Mouse (Mus musculus) embryo, embryonic 11 days (tissue): ENCODE results near the gene Sec14l5.

ENCODE experiments used
- DNase-seq: peaks from one replicate; pipeline ENCODE4 v3.0.0-alpha.2; 2015

Sec14l5 gene

GRCm38 (mm10) chr16:5155014-5155413, 8.1 kb downstream of the Sec14l5 start:
- DNase-seq, result no peak

GRCm38 (mm10) chr16:5156495-5156894, 9.6 kb downstream of the Sec14l5 start:
- no peak for DNase-seq

GRCm38 (mm10) chr16:5157113-5157512, 10.2 kb downstream of the Sec14l5 start:
- DNase-seq, result no peak

GRCm38 (mm10) chr16:5159248-5159647, 12.3 kb downstream of the Sec14l5 start:
- no peak for DNase-seq

DNA sequence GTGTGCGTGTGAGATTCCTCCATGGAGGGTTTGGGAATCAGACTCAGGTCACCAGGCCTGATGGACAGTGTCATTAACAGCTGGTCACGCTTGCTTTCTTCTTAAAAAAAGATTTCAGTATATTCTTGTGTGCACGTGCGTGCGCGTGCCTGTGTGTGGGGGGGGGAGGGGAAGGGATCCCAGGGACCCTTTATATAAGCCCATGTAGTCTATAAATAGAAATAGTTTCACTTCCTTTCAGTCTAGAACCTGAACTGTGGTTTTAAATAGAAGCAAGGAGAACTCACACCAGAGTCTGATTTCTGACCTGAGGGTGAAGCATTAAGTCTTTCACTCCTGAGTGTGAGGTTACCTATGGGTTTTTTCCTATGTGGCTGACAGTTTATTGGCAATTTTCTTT, 17.4 kb downstream of the Sec14l5 start:
- no peak for DNase-seq

DNA sequence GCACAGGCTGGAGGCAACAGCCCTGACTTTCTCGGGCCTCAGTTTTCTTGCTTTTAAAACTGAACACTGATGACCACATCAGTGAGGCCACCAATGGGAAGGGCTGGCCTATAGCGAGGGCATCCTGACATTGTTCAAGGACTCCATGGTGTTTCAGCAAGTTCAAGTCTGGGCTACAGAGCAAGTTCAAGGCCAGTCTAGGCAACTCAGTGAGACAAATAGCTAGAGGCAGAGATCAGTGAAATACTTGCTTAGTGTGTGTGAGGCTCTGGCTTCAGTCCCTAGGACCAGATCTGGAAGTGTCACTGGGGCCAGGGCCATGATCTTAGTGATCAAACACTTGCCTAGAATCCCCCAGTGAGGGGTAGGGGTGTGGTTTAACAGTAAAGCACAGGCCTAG, 21.1 kb downstream of the Sec14l5 start:
- no peak for DNase-seq

- no peak for DNase-seq
Measured at GRCm38 (mm10) chr16:5168829-5169228, 21.9 kb downstream of the Sec14l5 start.

DNA sequence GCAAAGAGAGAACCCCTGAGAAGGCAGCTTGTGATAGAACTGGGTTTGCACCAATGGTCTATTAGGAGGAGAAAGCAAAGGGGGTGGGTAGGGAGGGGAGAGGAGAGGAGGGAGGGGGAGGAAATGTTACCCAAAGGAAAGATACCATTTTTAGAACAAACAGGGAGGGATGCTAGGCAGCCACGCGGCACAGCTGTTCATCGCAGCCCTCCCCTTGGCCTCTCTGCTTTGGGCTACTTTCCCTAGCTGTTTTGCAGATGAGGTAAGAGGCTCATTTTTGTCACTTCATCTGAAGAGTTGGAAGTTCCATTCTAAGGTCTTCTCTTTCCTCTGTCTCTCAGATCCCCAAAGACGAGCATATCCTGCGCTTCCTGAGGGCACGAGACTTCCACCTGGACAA, 25.7 kb downstream of the Sec14l5 start:
- no peak for DNase-seq

- no peak for DNase-seq
Measured at GRCm38 (mm10) chr16:5183310-5183975, 36.5 kb downstream of the Sec14l5 start.

GRCm38 (mm10) chr16:5184101-5184500, 37.2 kb downstream of the Sec14l5 start:
- no peak for DNase-seq

- DNase-seq, result no peak
Measured at GRCm38 (mm10) chr16:5184956-5185355, 38.0 kb downstream of the Sec14l5 start.

DNA sequence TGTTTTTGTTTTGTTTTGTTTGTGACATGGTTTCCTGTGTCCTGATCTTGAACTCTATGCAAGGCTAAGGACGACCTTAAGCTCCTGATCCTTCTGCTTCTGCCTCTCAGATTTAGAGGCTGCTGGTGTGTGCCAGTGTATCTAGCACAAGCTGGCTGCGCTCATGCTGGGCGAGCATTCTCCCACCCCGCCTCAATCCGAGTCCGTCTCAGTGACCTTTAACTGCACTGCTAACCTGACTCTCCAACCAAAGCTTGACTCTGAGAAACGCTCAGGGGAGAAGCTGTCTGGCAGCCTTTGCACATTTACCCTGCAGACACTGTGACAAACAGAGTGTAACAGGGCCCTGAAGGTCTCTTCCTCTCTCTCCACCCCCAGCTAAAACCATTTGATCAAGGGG, 38.8 kb downstream of the Sec14l5 start:
- no peak for DNase-seq

DNA sequence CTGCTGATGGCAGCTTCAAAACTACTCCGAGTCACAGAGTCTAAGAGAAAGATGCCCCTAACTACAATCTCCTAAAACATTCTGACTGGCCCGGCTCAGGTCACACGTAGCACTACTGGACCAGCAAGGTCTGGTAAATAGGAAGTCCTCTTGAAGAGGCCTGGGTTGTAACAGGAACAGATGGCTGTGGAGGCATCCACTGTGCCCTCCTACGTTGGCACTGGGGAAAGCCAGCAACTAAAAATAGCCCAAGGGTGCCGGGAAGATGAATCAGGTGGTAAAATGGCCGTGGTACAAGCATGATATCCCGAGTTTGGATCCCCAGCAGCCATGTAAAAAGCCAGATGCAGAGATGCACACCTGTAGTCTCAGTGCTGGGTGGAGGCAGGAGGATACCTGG, 39.3 kb downstream of the Sec14l5 start:
- no peak for DNase-seq

GRCm38 (mm10) chr16:5195080-5195479, 48.2 kb downstream of the Sec14l5 start:
- peak; percentile 78 for DNase-seq

GRCm38 (mm10) chr16:5202681-5203080, 55.8 kb downstream of the Sec14l5 start:
- peak; percentile 61 for DNase-seq

DNA sequence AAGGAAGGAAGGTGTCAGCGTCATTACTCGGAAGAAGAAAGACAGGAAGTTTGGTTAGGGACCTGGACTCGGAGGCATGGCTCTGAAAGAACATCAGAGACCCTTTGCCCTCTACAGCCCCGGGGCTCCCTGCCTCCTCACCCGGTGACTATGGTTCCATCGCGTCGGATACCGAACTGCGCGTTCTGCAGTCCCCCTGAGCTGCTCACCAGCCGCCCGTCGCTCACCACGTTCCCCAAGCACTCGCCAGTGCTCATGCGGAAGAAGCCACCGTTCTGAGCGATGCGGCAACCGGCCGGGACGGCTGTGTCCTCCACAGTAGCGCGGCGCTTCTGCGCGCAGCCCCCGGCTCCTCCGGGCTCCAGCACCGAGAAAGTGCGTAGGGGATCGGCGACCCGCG, 56.3 kb downstream of the Sec14l5 start:
- peak; percentile 9 for DNase-seq

GRCm38 (mm10) chr16:5203668-5204433, 56.9 kb downstream of the Sec14l5 start, which contains the start of gene Nagpa:
Nagpa (minus strand) TSS chr16:5204012.
- peak; percentile 93 for DNase-seq

GRCm38 (mm10) chr16:5205431-5205970, 58.6 kb downstream of the Sec14l5 start:
- no peak for DNase-seq

DNA sequence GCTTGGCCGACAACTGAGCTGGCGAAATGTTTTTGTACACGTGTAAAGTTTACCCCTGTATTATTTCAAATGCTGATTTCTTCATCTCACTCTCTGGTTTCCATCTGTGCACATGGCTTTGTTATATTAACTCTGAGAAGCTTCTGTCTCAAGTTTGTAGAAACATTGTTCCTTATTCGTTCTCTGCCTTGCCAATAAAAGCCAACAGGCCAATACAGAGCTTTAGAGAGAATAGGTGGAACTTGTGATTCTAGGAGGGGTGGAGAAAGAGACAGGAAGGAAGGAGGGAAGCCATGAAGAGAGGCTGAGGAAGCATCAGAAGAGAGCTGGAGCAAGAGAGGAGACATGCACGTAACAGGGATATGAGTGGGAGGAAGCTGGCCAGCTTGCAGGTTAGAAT, 59.1 kb downstream of the Sec14l5 start:
- DNase-seq, result no peak

DNA sequence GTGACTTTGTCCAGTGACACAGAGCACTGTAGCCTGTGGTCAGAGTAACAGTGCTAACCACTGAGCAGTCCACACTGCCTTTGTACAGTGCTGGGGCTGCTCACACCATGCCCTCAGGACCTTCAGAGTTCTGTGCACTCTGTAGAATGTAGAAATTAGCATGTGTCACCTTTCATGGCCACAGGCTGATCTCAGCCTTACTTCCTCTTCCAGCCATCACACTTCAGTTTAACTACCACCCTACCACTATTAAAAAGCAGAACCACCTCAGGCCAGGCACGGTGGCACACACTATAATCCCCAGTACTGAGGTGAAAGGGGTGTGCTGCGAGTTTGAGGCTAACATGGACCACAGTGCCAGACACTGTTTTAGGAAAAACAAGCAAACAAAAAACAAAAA, 63.5 kb downstream of the Sec14l5 start:
- DNase-seq, result no peak

GRCm38 (mm10) chr16:5212150-5212549, 65.2 kb downstream of the Sec14l5 start:
- DNase-seq, result no peak

DNA sequence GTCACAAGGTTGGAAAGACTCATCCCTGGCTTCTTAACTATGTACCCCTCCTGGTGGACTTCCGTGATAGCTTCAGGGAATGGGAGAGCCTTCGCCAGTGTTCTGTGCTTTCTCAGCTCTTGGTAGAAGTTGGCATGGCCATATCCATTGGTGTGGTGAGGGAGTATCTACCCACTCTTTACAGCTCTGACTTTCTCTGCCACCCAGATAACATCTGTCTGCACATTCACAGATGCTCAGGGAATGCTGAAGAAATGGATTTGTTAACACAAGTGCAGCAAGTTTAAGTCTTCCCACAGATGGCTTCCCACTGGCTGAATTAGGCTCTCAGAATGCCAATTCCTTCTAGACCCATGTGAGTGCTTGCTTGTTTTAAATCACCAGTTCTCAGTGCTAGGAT, 67.2 kb downstream of the Sec14l5 start:
- no peak for DNase-seq

DNA sequence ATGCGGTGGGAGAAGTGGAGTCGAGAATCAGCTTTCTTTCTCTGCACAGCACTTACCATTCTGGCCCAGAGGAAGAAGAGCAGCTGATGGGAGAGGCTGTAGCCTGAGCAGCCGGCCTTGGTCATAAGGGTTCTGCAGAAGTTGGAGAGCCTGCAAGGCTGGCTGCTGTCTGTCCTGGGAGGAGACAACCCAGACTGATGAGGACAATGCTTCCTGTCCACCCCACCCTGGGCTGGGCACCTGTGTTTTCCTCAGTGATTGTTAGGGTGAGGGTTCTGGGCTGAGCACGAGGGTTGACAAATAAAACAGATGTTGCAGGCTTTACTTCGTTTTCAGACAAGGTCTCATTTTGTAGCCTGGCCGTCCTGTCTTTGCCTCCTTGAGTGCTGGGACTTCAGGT, 69.8 kb downstream of the Sec14l5 start:
- DNase-seq, result no peak
